Mouse (Mus musculus): ENCODE results near the gene Naaladl1. TPM values are rescaled to one million over a fixed set of nuclear protein-coding genes. Genes with fewer than 3 reads are reported as not detected.
A peak's percentile ranks its signal among the peaks of the same experiment; 100 is the strongest.

Gene Naaladl1
- polyA plus RNA-seq, 1 experiment = 1.8 TPM

DNA sequence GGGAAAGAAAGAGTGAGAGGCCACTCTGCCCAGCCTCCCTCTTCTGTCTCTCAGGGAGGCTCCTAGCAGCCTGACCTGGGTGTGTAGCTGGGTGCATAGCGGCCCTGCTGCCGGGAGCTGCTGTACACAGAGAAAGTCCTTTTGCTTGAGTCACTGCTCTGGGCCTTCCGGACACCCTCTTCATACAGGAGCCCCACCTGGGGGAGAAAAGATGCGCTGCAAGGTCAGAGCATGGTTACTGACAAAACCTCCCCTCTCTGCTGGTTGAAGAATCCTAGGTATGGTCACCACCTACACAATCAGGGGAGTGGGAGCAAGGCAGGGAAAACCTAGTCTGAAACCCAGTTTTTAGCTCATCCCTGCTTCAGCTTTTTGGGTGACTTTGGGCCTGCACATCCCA, 36.6 kb upstream of the Naaladl1 start:
- 96% methylated on average over 4 of the region's 4 CpGs for WGBS
- Histone ChIP-seq H3K4me3 (ENCODE audit: control insufficient read depth, insufficient read depth, low read length) (no peak overlapping the region), H3K27ac (ENCODE audit: control insufficient read depth, insufficient read depth, low read length) (no peak overlapping the region), H3K36me3 (ENCODE audit: control insufficient read depth, insufficient read depth, low read length) (no peaks in the 10 kb centered on the region), H3K4me1 (replicated peaks; ENCODE audit: control insufficient read depth, insufficient read depth, low read length) (peaks cover 28% of the 10 kb centered on the region), H3K27me3 (ENCODE audit: control insufficient read depth, insufficient read depth, low read length) (no peaks in the 10 kb centered on the region)
- peak; percentile 56 for DNase-seq
- no peak for TF ChIP-seq CTCF (IDR thresholded peaks at IDR 0.05; ENCODE audit: borderline replicate concordance, control insufficient read depth, extremely low read depth, insufficient read depth, low read length, poor library complexity)
- TF ChIP-seq POLR2A (IDR thresholded peaks at IDR 0.05; ENCODE audit: control insufficient read depth, extremely low read depth, insufficient read depth, low read length, poor library complexity) = no peak

- Histone ChIP-seq H3K27ac (ENCODE audit: control insufficient read depth, insufficient read depth, low read length) (no peak overlapping the region), H3K4me3 (ENCODE audit: control insufficient read depth, insufficient read depth, low read length) (no peak overlapping the region), H3K4me1 (replicated peaks; ENCODE audit: control insufficient read depth, insufficient read depth, low read length) (peaks cover 28% of the 10 kb centered on the region), H3K27me3 (ENCODE audit: control insufficient read depth, insufficient read depth, low read length) (no peaks in the 10 kb centered on the region), H3K36me3 (ENCODE audit: control insufficient read depth, insufficient read depth, low read length) (no peaks in the 10 kb centered on the region)
- WGBS = 95% methylated on average over 10 of the region's 10 CpGs
- TF ChIP-seq POLR2A (IDR thresholded peaks at IDR 0.05; ENCODE audit: control insufficient read depth, extremely low read depth, insufficient read depth, low read length, poor library complexity) (no peak), CTCF (IDR thresholded peaks at IDR 0.05; ENCODE audit: borderline replicate concordance, control insufficient read depth, extremely low read depth, insufficient read depth, low read length, poor library complexity) (no peak)
- DNase-seq = no peak
Measured at GRCm38 (mm10) chr19:6069851-6070250, 35.7 kb upstream of the Naaladl1 start.

GRCm38 (mm10) chr19:6070571-6071250, 34.9 kb upstream of the Naaladl1 start:
- 80% methylated on average over 31 of the region's 31 CpGs for WGBS
- Histone ChIP-seq H3K36me3 (ENCODE audit: control insufficient read depth, insufficient read depth, low read length) (no peaks in the 10 kb centered on the region), H3K4me1 (replicated peaks; ENCODE audit: control insufficient read depth, insufficient read depth, low read length) (peaks cover 28% of the 10 kb centered on the region), H3K4me3 (ENCODE audit: control insufficient read depth, insufficient read depth, low read length) (peak overlapping the region; percentile 25), H3K27ac (ENCODE audit: control insufficient read depth, insufficient read depth, low read length) (peak overlapping the region; percentile 76), H3K27me3 (ENCODE audit: control insufficient read depth, insufficient read depth, low read length) (no peaks in the 10 kb centered on the region)
- TF ChIP-seq CTCF (IDR thresholded peaks at IDR 0.05; ENCODE audit: borderline replicate concordance, control insufficient read depth, extremely low read depth, insufficient read depth, low read length, poor library complexity) = no peak
- TF ChIP-seq POLR2A (IDR thresholded peaks at IDR 0.05; ENCODE audit: control insufficient read depth, extremely low read depth, insufficient read depth, low read length, poor library complexity) = no peak
- no peak for DNase-seq

GRCm38 (mm10) chr19:6071261-6071660, 34.3 kb upstream of the Naaladl1 start:
- DNase-seq = no peak
- H3K4me1 ChIP-seq (replicated peaks; ENCODE audit: control insufficient read depth, insufficient read depth, low read length) = peaks cover 31% of the 10 kb centered on the region
- TF ChIP-seq POLR2A (IDR thresholded peaks at IDR 0.05; ENCODE audit: control insufficient read depth, extremely low read depth, insufficient read depth, low read length, poor library complexity) (no peak), CTCF (IDR thresholded peaks at IDR 0.05; ENCODE audit: borderline replicate concordance, control insufficient read depth, extremely low read depth, insufficient read depth, low read length, poor library complexity) (no peak)
- H3K4me3 ChIP-seq (ENCODE audit: control insufficient read depth, insufficient read depth, low read length) = peak overlapping the region; percentile 25
- WGBS = 79% methylated on average over 19 of the region's 19 CpGs
- H3K27ac ChIP-seq (ENCODE audit: control insufficient read depth, insufficient read depth, low read length) = peak overlapping the region; percentile 76
- no peaks in the 10 kb centered on the region for H3K36me3 ChIP-seq (ENCODE audit: control insufficient read depth, insufficient read depth, low read length)
- H3K27me3 ChIP-seq (ENCODE audit: control insufficient read depth, insufficient read depth, low read length) = no peaks in the 10 kb centered on the region

DNA sequence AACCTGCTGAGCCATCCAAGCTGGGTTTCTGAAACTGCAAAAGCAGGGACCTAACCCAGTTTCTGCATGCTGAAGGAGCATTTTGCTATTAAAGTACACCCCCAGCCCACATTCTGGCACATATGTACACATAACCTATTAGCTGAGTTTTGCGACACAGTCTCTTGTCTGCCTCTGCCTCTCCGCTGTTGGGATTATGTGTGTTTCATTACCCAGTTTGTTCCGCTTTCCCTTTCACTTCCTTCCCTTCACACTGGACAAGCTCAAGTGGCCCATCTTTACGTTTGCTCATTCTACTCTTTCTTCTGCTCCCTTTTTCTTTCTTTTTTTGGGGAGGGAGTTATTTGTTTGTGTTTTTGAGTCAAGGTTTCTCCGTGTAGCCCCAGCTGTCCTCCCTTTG, 31.7 kb upstream of the Naaladl1 start:
- TF ChIP-seq POLR2A (IDR thresholded peaks at IDR 0.05; ENCODE audit: control insufficient read depth, extremely low read depth, insufficient read depth, low read length, poor library complexity) = no peak
- TF ChIP-seq CTCF (IDR thresholded peaks at IDR 0.05; ENCODE audit: borderline replicate concordance, control insufficient read depth, extremely low read depth, insufficient read depth, low read length, poor library complexity) = no peak
- H3K27me3 ChIP-seq (ENCODE audit: control insufficient read depth, insufficient read depth, low read length) = no peaks in the 10 kb centered on the region
- H3K27ac ChIP-seq (ENCODE audit: control insufficient read depth, insufficient read depth, low read length) = no peak overlapping the region
- no peak for DNase-seq
- H3K4me1 ChIP-seq (replicated peaks; ENCODE audit: control insufficient read depth, insufficient read depth, low read length) = peaks cover 20% of the 10 kb centered on the region
- 92% methylated on average over 5 of the region's 5 CpGs for WGBS
- H3K36me3 ChIP-seq (ENCODE audit: control insufficient read depth, insufficient read depth, low read length) = no peaks in the 10 kb centered on the region
- no peak overlapping the region for H3K4me3 ChIP-seq (ENCODE audit: control insufficient read depth, insufficient read depth, low read length)

DNA sequence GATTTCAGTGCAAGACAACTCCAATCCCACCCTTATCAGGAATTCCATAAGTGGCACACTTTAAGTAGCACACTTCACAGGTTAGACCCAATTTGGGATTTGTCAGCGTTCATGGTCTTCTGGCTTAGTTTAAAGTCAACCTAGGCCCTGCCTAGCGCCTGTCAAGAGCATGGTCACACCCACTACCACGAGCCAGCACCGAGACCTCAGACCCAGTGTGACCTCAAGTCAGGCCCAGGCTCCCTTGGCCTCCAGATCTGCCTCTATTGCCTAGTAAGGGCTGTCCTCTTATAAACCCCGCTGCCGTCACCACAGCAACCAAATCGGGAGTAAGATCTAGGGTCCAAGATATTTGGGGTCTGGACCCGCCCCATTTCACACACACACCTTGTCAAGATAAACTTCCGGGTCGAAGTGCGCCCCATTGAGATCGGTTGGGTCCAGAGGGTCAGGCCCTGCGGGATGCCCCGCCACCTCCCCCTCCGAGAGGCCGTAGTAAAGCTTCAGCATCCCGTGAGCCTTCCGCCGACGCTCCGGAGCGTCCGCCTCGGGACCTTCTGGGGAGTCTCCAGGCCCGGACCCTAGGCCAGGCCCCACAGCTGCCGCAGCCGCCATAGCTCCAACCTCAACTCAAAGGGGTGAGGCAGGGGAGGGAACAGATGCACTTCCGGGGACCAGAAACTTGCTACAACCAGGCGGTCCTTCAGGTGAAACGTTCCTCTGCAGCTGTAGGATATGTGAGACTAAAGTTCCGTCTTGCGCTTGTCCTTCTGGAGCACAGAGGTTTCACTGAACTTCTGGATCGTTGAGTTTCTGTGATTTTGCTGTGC, 28.8 kb upstream of the Naaladl1 start, which contains the start of gene Vps51:
Vps51 (minus strand) TSS at position 668 of the 830 bp plus-strand sequence.
- DNase-seq = peak; percentile 87
- no peaks in the 10 kb centered on the region for H3K27me3 ChIP-seq (ENCODE audit: control insufficient read depth, insufficient read depth, low read length)
- TF ChIP-seq CTCF (IDR thresholded peaks at IDR 0.05; ENCODE audit: borderline replicate concordance, control insufficient read depth, extremely low read depth, insufficient read depth, low read length, poor library complexity) (no peak), POLR2A (IDR thresholded peaks at IDR 0.05; ENCODE audit: control insufficient read depth, extremely low read depth, insufficient read depth, low read length, poor library complexity) (no peak)
- peak within 1 kb of the TSS; percentile 64 for H3K4me3 ChIP-seq (ENCODE audit: control insufficient read depth, insufficient read depth, low read length)
- peak within 1 kb of the TSS; percentile 35; the same call in 1 of the 2 replicates for H3K27ac ChIP-seq (ENCODE audit: control insufficient read depth, insufficient read depth, low read length)
- H3K4me1 ChIP-seq (replicated peaks; ENCODE audit: control insufficient read depth, insufficient read depth, low read length) = peaks cover 10% of the 10 kb centered on the region
- peaks cover 2% of the 10 kb centered on the region; the same call in 1 of the 2 replicates for H3K36me3 ChIP-seq (ENCODE audit: control insufficient read depth, insufficient read depth, low read length)
- under 1% methylated on average over 33 of the region's 33 CpGs for WGBS
